Comparison of ENCODE assay signal across 9 mouse cellular contexts in genomic region chr2:167538671-167539306, GRCm38 (mm10). TPM values are rescaled to one million over a fixed set of nuclear protein-coding genes. Genes with fewer than 3 reads are reported as not detected.
DNase-seq lines count a peak whose midpoint lies in the region; ATAC-seq and TF ChIP-seq lines count a peak whose summit lies in the region.
"Had no signal": no experiment of that assay in that cellular context is flagged by ENCODE, and none has a peak within 500 bp of the region (broad histone marks: within the 10 kb centered on the region; RNA-seq: fewer than 3 reads in every experiment).

No protein-coding gene starts in this region.

- TF ChIP-seq POLR2A in heart, adult 2 months (IDR thresholded peaks at IDR 0.05; ENCODE audit: insufficient read depth, low read depth, low read length), result no peak
- TF ChIP-seq POLR2A in limb, embryonic 14.5 days (IDR thresholded peaks at IDR 0.05; ENCODE audit: borderline replicate concordance, extremely low read depth, insufficient read depth, insufficient read length), result no peak

- peak overlapping the region; percentile 92 for H3K4me2 ChIP-seq in forebrain, embryonic 16.5 days (ENCODE audit: low read length)
- H3K4me2 ChIP-seq in limb, embryonic 14.5 days (replicated peaks; ENCODE audit: low read depth, low read length, severe bottlenecking), result peak overlapping the region; percentile 82
- H3K4me2 ChIP-seq in stomach, embryonic 14.5 days (replicated peaks; ENCODE audit: low read depth, low read length), result peak overlapping the region; percentile 84

- H3K4me3 ChIP-seq in heart, adult 2 months, result peak overlapping the region; percentile 61
- H3K4me3 ChIP-seq in forebrain, embryonic 16.5 days (replicated peaks; ENCODE audit: low read length), result peak overlapping the region; percentile 50
- peak overlapping the region; percentile 77 for H3K4me3 ChIP-seq in limb, embryonic 14.5 days (replicated peaks; ENCODE audit: low read length)
- H3K4me3 ChIP-seq in stomach, embryonic 14.5 days (ENCODE audit: low read depth, low read length), result peak overlapping the region; percentile 45

- H3K4me1 ChIP-seq in heart, adult 2 months (ENCODE audit: control insufficient read depth, insufficient read depth, low read length), result peaks cover 9% of the 10 kb centered on the region
- H3K4me1 ChIP-seq in forebrain, embryonic 16.5 days (replicated peaks; ENCODE audit: control insufficient read depth, insufficient read depth, low read length), result peaks cover 12% of the 10 kb centered on the region
- H3K4me1 ChIP-seq in limb, embryonic 14.5 days (ENCODE audit: control insufficient read depth, insufficient read depth, low read length), result peaks cover 40% of the 10 kb centered on the region
- H3K4me1 ChIP-seq in stomach, embryonic 14.5 days (ENCODE audit: control insufficient read depth, insufficient read depth, low read length), result peaks cover 37% of the 10 kb centered on the region

- ATAC-seq in forebrain, embryonic 16.5 days, result no peak
- ATAC-seq in limb, embryonic 14.5 days (ENCODE audit: low FRiP score, low read depth), result no peak
- no peak for ATAC-seq in stomach, embryonic 14.5 days (ENCODE audit: insufficient number of reproducible peaks, insufficient read depth, low FRiP score, low read depth)
- no peak for ATAC-seq in frontal cortex, adult (ENCODE audit: low TSS enrichment)

- DNase-seq in heart, adult 2 months, result peak; percentile 37 to 57
- DNase-seq in heart, postnatal 25 days (ENCODE audit: low spot score), result no peak
- peak; percentile 16 for DNase-seq in Muller cell, postnatal 12 days (ENCODE audit: inconsistent ontology term)
- DNase-seq in limb, embryonic 14.5 days (ENCODE audit: low spot score), result no peak
- DNase-seq in cerebellum, adult 8-10 months, result no peak

- peak overlapping the region; percentile 68 for H3K27ac ChIP-seq in heart, adult 2 months
- no peak overlapping the region for H3K27ac ChIP-seq in forebrain, embryonic 16.5 days (ENCODE audit: low read length)
- peak overlapping the region; percentile 63 for H3K27ac ChIP-seq in limb, embryonic 14.5 days (replicated peaks; ENCODE audit: low read depth, low read length)
- peak overlapping the region; percentile 35; the same call in 1 of the 2 replicates for H3K27ac ChIP-seq in stomach, embryonic 14.5 days (ENCODE audit: low read length)

- no peaks in the 10 kb centered on the region for H3K36me3 ChIP-seq in heart, adult 2 months (ENCODE audit: control insufficient read depth, insufficient read depth, low read length)
- H3K36me3 ChIP-seq in forebrain, embryonic 16.5 days (ENCODE audit: control insufficient read depth, insufficient read depth), result no peaks in the 10 kb centered on the region
- peaks cover 47% of the 10 kb centered on the region for H3K36me3 ChIP-seq in limb, embryonic 14.5 days (ENCODE audit: control insufficient read depth, insufficient read depth, low read length)
- H3K36me3 ChIP-seq in stomach, embryonic 14.5 days (ENCODE audit: control insufficient read depth, insufficient read depth, low read length), result peaks cover 7% of the 10 kb centered on the region; the same call in 1 of the 2 replicates

- H3K79me2 ChIP-seq in heart, adult 2 months (replicated peaks; ENCODE audit: control insufficient read depth, insufficient read depth, low read length), result no peaks in the 10 kb centered on the region

- intact Hi-C loops in heart, adult 2 months (cut with DNase I), result no loop called here
- intact Hi-C loops in heart, postnatal 25 days (cut with DNase I), result loop anchor here (2.0 to 10.0 kb wide), 2 partner anchors 26 to 356 kb away; no protein-coding TSS in a partner anchor

- peak overlapping the region; percentile 56 for H3K9ac ChIP-seq in heart, adult 2 months (ENCODE audit: low read depth, low read length)
- H3K9ac ChIP-seq in forebrain, embryonic 16.5 days (replicated peaks; ENCODE audit: low read depth, low read length), result 0 out of 2 replicates have a peak overlapping the region, but pooled peaks have one; percentile 38
- peak overlapping the region; percentile 63 for H3K9ac ChIP-seq in limb, embryonic 14.5 days (ENCODE audit: low read depth, low read length, severe bottlenecking)
- H3K9ac ChIP-seq in stomach, embryonic 14.5 days (replicated peaks; ENCODE audit: low read depth, low read length), result peak overlapping the region; percentile 25; the same call in 1 of the 2 replicates

- no peaks in the 10 kb centered on the region for H3K9me3 ChIP-seq in forebrain, embryonic 16.5 days (ENCODE audit: control insufficient read depth, low read length)
- H3K9me3 ChIP-seq in limb, embryonic 14.5 days (ENCODE audit: control insufficient read depth, low read length), result no peaks in the 10 kb centered on the region
- H3K9me3 ChIP-seq in stomach, embryonic 14.5 days (ENCODE audit: control insufficient read depth, low read depth, low read length), result no peaks in the 10 kb centered on the region

- 59% methylated on average over 34 of the region's 34 CpGs for WGBS in heart, adult 2 months
- 35% methylated on average over 33 of the region's 34 CpGs for WGBS in forebrain, embryonic 16.5 days
- 9% methylated on average over 31 of the region's 34 CpGs for WGBS in limb, embryonic 14.5 days
- 24% methylated on average over 34 of the region's 34 CpGs for WGBS in stomach, embryonic 14.5 days

- no peak for TF ChIP-seq CTCF in heart, adult 2 months (IDR thresholded peaks at IDR 0.05)

- TF ChIP-seq EP300 in heart, adult 2 months (IDR thresholded peaks at IDR 0.05; ENCODE audit: insufficient read depth, low read depth, low read length), result no peak

- no peaks in the 10 kb centered on the region for H3K27me3 ChIP-seq in heart, adult 2 months (ENCODE audit: control insufficient read depth, insufficient read depth, low read length)
- H3K27me3 ChIP-seq in forebrain, embryonic 16.5 days (replicated peaks; ENCODE audit: control insufficient read depth, insufficient read depth, low read length), result peaks cover 36% of the 10 kb centered on the region
- peaks cover 19% of the 10 kb centered on the region; the same call in 1 of the 2 replicates for H3K27me3 ChIP-seq in limb, embryonic 14.5 days (ENCODE audit: control insufficient read depth, insufficient read depth, low read length)
- peaks cover 8% of the 10 kb centered on the region for H3K27me3 ChIP-seq in stomach, embryonic 14.5 days (ENCODE audit: control insufficient read depth, insufficient read depth, low read length)

RNA-seq across cellular contexts. Expression of gene Snai1, which starts 0.8 kb away (rescaled TPM):
- total RNA-seq in heart, adult 2 months (2021), result 1 to 10 TPM; 1.6 to 2.0 TPM
- 6.5 and 10.5 TPM in 2 replicates for polyA plus RNA-seq in heart, adult 2 months (2012; rRNA removed)
- 1 to 10 TPM; 2.0 to 2.8 TPM for total RNA-seq in heart, postnatal 25 days (2021)
- polyA plus RNA-seq in forebrain, embryonic 16.5 days (2015; fragmentation: Nextera tagmentation; extraction: Ambion mirVana), result 4.3 and 4.4 TPM in 2 replicates
- polyA plus RNA-seq in limb, embryonic 14.5 days (2012; rRNA removed), result 123 and 187 TPM in 2 replicates
- polyA plus RNA-seq in limb, embryonic 14.5 days (2014; fragmentation: Nextera tagmentation; extraction: Ambion mirVana), result 67.9 and 69.1 TPM in 2 replicates
- polyA plus RNA-seq in stomach, embryonic 14.5 days (2014; fragmentation: Nextera tagmentation; extraction: Ambion mirVana), result 11.6 and 12.9 TPM in 2 replicates
- total RNA-seq: hematopoietic stem cell, adult 5-6 weeks had no signal

RNA-seq across cellular contexts. Expression of gene Spata2, which starts 46.1 kb away (rescaled TPM):
- total RNA-seq in heart, adult 2 months (2021), result 10 to 100 TPM; 15.4 to 15.6 TPM
- polyA plus RNA-seq in heart, adult 2 months (2012; rRNA removed), result 15.5 and 19.7 TPM in 2 replicates
- total RNA-seq in heart, postnatal 25 days (2021), result 10 to 100 TPM; 15.1 to 17.8 TPM
- polyA plus RNA-seq in forebrain, embryonic 16.5 days (2015; fragmentation: Nextera tagmentation; extraction: Ambion mirVana), result 34.8 and 37.6 TPM in 2 replicates
- polyA plus RNA-seq in limb, embryonic 14.5 days (2012; rRNA removed), result 17.8 and 23.0 TPM in 2 replicates
- polyA plus RNA-seq in limb, embryonic 14.5 days (2014; fragmentation: Nextera tagmentation; extraction: Ambion mirVana), result 12.3 and 12.4 TPM in 2 replicates
- polyA plus RNA-seq in stomach, embryonic 14.5 days (2014; fragmentation: Nextera tagmentation; extraction: Ambion mirVana), result 11.2 and 13.1 TPM in 2 replicates

RNA-seq across cellular contexts. Expression of gene Rnf114, which starts 46.3 kb away (rescaled TPM):
- 10 to 100 TPM; 60.4 to 76.7 TPM for total RNA-seq in heart, adult 2 months (2021)
- 96.3 and 128 TPM in 2 replicates for polyA plus RNA-seq in heart, adult 2 months (2012; rRNA removed)
- 10 to 100 TPM; 57.2 to 61.3 TPM for total RNA-seq in heart, postnatal 25 days (2021)
- 133 and 140 TPM in 2 replicates for polyA plus RNA-seq in forebrain, embryonic 16.5 days (2015; fragmentation: Nextera tagmentation; extraction: Ambion mirVana)
- polyA plus RNA-seq in limb, embryonic 14.5 days (2012; rRNA removed), result 83.6 and 102 TPM in 2 replicates
- 78.1 and 81.9 TPM in 2 replicates for polyA plus RNA-seq in limb, embryonic 14.5 days (2014; fragmentation: Nextera tagmentation; extraction: Ambion mirVana)
- 78.2 and 83.2 TPM in 2 replicates for polyA plus RNA-seq in stomach, embryonic 14.5 days (2014; fragmentation: Nextera tagmentation; extraction: Ambion mirVana)

Comparison
In these comparisons a context has a peak if more than half of its experiments do, and no peak if none do; other contexts are left out.
1. DNase-seq: peak in heart, adult 2 months (2 of 2) and Muller cell, postnatal 12 days (single experiment); none in heart, postnatal 25 days (single experiment), limb, embryonic 14.5 days (single experiment) and cerebellum, adult 8-10 months (single experiment).
2. Peak in every context shown above with its lines, with median percentiles within 50 percentile points of each other: H3K4me3 ChIP-seq, H3K9ac ChIP-seq and H3K4me2 ChIP-seq.